Mouse (Mus musculus) cortical plate, adult 2 months (tissue): ENCODE results near the gene Pkp1.

ENCODE experiments used
- CTCF ChIP-seq: fragments of 200-500 bp; IDR thresholded peaks from 2 replicates; pipeline ENCODE4 v1.5.1; 2011; ENCODE audit warnings: mild to moderate bottlenecking, control low read depth, low read length; ENCODE audit not compliant: insufficient read depth; ENCODE audit errors: extremely low read depth
- POLR2A ChIP-seq: fragments of 200-500 bp; IDR thresholded peaks from 2 replicates; pipeline ENCODE4 v1.6.1; 2011; ENCODE audit warnings: mild to moderate bottlenecking, low read length, control low read depth; ENCODE audit not compliant: insufficient read depth; ENCODE audit errors: extremely low read depth

- TF ChIP-seq POLR2A (no peak), CTCF (no peak)
These were observed 84.0 kb downstream of the Pkp1 start for GRCm38 (mm10) chr1:135834983-135835382.
